Mouse (Mus musculus): ENCODE results near the gene Gtf2f1.
A peak's percentile ranks its signal among the peaks of the same experiment; 100 is the strongest.
"Not testable (repeated sequence)": the region's sequence is repeated elsewhere in the genome, so short reads cannot be mapped to it uniquely, and the experiment has no call there.

The Gtf2f1 gene

DNA sequence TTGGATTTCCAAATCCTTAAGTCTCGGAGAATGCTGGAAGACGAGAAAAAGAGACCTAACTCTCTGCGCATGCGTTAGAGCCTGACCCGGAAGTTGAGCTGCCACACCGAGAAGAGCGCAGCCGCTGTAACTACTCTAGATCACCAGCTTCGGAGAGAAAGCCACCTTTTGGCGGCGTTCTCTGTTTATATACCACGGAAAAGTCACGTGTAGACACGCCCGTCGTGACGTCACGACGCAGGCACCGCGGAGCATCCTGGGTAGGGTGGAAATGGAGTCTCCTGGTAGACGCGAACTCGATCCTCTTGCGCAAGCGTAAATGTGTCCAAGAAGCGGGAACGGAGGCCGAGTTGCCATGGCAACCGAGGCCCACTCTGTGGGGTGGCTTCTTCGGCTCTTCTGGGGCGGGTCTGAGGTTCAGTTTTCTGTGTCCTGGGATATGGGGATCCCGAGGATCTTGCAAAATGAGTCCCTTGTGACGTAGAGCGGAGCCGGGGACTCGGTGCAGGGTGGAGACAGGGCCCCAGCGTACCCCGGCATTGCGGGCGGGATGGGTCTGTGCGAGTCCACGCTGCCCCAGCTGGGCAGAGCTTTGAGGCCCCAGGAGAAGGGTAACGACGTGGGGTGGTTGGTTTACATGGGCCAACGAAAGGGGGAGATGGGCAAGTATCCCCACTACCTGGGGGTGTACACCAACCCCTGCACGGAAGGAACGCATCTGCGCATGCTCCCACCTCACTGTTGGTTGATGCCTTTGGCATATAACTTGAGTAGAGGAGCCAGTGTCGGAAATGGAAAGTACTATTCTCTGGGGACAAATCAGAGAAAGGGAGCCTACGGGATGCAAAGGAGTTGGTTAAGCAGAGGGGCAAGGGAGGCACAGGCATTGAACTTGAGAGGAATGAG, at the start of gene Gtf2f1, which contains the start of gene Gm17949:
Gene Gtf2f1 (minus strand): TSS at position 53 of the 906 bp plus-strand sequence.
Gene Gm17949 (plus strand): TSS at position 234 of the 906 bp plus-strand sequence.
- DNase-seq (ENCODE audit: low spot score) = peak; percentile 82

DNA sequence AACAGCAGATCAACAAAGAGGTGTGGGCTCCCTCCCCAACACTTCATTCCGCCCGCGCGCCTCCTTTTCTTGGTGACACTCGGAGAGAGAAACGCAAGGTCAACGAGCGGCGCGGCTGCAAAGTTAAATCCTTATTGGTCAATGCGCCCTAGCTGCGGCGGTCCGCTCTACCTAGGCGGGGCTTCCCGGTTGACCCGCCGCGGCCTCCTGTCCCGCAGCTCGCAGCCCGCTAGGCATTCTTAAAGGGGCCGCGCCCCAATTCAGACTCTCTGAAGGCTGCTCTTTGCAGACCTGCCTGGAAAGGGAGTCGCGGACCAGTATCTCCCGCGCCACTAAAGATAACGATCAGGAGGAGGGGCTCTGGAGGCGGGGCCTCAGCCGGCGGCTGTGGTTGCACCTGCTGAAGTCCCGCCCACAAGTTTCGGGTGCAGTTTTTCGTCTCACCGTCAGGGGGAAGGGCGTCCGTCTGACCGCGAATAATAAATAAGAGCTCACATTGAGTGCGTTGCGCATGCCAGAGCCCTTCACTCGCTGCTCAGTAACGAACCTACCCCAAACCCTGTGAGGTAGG, 49.2 kb upstream of the Gtf2f1 start:
- peak; percentile 90 for DNase-seq (ENCODE audit: low spot score)

DNA sequence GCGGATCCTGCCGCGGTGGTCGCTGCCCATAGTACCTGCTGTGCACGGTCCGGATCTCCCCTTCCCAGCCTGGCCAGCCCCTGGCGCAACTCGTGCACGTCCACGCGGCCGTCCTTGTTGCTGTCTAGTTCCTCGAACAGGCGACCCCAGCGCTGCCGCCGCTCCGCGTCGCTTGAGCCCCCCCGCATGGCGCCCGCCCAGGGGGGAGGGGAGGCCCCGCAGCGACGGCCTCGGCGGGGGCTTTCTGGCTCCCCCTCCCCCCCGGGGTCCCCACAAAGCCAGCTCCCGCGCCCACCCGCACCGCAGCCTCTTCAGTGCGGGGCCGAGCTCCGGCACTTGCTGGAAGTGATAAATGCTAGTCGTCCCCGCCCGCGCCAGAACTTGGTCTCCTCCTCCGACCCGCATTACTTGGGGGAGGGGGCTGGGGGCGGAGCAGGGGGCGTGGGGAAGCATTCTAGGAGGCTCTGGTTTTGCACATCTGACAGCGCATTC, 48.4 kb upstream of the Gtf2f1 start, which contains the start of gene Slc25a23:
Gene Slc25a23 (minus strand): TSS at position 378 of the 492 bp plus-strand sequence.
- peak; percentile 25 for DNase-seq (ENCODE audit: low spot score)

- DNase-seq (ENCODE audit: low spot score) = no peak
Measured at GRCm38 (mm10) chr17:57058891-57059485, 47.9 kb upstream of the Gtf2f1 start, which contains the start of gene Crb3. Gene Crb3, plus strand, starts transcription at chr17:57059105.

DNA sequence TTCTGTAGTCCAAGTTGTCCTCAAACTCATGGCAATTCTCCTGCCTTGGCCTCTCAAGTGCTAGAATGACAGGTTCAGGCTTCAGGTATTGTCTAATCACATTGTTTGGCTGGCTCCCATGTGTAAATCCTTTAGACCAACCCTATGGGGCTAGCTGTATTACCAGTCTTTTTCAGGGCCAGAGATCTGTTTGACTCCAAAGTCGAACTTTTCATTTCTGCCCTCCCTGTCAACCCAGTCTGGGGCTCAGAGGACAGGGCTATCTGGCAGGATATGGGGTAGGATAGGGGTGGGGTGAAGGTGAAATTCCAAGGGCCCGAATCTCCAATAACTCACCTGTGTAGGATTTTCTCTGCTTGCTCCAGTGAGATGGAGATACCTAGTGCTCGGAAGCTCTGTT, 45.2 kb upstream of the Gtf2f1 start:
- DNase-seq (ENCODE audit: low spot score) = no peak

DNA sequence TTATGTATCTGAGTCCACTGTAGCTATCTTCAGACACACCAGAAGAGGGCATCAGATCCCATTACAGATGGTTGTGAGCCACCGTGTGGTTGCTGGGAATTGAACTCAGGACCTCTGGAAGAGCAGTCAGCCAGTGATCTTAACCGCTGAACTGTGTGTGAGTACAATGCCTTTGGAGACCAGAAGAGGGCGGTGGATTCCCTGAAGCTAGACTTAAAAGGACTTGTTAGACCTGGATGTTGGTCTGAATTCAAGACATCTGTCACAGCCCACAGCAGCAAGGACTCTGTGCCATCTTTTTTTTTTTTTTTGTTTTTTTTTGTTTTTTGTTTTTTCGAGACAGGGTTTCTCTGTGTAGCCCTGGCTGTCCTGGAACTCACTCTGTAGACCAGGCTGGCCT, 40.6 kb upstream of the Gtf2f1 start:
- not testable (repeated sequence) for DNase-seq (ENCODE audit: low spot score)

- DNase-seq (ENCODE audit: low spot score) = no peak
Measured at GRCm38 (mm10) chr17:57048816-57049215, 37.7 kb upstream of the Gtf2f1 start.

DNA sequence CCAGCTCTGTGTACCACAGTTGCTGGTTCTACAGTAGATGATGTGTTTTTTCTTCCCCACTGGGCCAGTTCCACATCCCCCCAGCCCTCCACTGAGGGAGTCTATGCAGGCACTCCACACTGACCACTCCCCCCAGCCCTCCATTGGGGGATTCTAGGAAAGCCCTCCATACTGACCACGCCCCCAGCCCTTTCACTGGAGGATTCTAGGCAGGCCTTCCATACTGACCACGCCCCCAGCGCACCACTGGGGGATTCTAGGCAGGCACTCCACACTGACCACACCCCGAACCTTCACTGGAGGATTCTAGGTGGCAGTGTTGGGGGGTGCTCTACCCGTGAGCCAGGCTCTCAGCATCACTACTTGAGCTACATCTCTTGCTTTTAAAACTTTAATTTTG, 36.3 kb upstream of the Gtf2f1 start:
- no peak for DNase-seq (ENCODE audit: low spot score)

- DNase-seq (ENCODE audit: low spot score) = no peak
Measured at GRCm38 (mm10) chr17:57041554-57041953, 30.5 kb upstream of the Gtf2f1 start, which contains the start of gene Slc25a41. Gene Slc25a41, minus strand, starts transcription at chr17:57041654.

DNA sequence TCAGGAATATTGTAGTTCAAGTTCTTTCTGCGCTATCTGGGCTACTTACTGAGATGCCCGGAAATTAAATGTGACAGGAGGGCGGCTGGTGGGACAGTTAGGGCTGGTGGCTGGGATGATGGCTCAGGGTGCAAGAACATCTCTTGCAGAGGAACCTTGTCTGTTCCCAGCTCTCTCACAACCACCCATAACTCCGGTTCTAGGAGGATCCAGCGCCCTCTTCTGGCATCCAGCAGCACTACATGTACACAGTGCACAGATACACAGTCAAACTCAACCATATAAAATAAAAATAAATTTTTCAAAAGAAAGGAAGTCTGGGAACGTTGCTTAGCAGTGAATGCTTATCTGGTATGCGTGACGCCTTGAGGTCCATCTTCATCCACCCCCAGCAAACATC, 27.9 kb upstream of the Gtf2f1 start:
- no peak for DNase-seq (ENCODE audit: low spot score)

- DNase-seq (ENCODE audit: low spot score) = no peak
Measured at GRCm38 (mm10) chr17:57032854-57033253, 21.8 kb upstream of the Gtf2f1 start.

DNA sequence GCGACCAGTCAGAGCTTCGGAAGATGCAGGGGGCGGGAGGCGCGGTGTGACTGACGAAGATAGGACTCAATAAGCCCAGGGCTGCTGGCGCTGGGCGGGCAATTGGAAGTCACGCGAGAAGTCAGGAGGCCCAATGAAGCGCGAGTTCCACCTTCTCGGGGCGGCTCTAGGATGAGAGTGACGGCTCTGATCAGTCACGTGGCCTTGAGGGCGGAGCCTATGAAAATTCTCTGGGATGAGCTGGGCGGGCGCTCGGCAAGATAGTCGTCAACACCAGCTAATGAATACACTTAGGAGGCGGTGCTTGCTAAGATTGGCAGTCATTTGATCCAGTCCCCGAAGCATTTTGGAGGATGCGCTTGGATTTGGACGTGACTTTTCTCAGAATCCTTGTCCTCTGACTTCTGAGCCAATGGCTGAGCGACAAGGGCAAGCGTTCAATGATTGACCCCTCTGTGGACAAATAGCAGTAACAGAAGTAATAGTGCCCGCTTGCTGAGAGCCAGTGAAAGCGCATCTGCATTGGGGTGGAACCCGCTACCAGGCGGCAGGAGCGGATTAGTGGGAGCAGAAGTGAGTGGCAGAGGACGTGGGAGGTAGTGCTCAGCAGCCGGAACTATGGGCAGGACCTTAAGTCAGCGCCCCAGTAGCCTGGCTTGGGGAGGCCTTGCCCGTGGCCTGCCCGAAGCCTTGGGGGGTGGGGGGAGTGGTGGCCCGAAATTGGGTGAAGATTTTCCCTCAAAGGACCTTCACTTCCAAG, 20.8 kb upstream of the Gtf2f1 start:
- peak; percentile 94 for DNase-seq (ENCODE audit: low spot score)

DNA sequence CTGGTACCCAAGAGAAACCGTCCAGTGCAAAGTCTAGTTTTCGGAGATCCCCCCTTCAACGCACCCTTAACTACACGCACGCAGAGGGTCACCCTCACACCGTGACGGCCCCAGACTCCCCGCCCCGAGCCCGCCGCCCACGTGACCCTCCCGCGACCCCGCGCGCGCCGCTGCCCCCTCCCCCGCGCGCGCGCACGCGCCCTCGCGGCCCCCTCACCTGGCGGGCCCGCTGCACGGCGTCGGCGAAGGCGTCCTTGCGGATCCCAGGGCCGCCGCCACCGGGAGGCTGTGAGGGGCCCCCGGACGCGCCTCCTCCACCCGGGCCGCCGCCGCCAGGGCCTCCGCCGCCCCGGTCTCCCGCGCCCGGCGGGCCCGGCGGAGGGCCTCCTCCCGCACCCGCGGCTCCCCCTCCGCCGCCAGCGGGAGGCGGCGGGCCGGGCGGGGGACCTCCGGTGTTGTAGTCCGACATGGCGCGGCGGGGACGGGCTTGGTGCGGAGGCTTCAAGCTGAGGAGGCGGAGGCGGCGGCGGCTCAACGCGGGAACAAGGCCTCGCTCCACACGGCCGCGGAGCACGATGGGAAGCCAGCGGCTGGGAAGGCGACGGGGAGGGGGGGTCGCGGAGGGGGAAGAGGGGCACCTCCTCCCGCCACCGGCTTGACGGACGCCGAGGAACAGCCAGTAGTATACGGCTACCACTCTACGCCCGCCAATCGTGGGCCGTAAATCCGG, 20.0 kb upstream of the Gtf2f1 start, which contains the start of gene Khsrp:
Gene Khsrp (minus strand): TSS at position 592 of the 730 bp plus-strand sequence.
- DNase-seq (ENCODE audit: low spot score) = peak; percentile 31

GRCm38 (mm10) chr17:57029691-57030090, 18.6 kb upstream of the Gtf2f1 start:
- DNase-seq (ENCODE audit: low spot score) = no peak

DNA sequence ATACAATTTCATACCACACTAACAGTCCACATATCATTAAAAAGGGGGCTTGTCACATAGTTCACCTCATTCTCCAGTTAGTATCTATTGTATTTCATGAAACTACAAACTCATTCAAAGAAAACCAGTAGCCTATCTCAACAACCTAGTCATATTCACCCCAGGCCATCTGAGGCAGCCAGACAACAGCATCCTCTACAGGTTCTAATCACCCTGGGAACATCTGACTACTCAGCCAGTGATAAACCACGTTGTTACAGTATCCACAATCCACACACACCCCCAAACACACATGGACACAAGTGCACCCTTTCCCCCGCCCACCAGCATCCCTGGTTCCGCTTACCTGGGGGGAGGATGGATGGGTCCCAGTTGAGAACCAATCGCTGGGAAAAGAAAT, 16.4 kb upstream of the Gtf2f1 start:
- DNase-seq (ENCODE audit: low spot score) = no peak

- no peak for DNase-seq (ENCODE audit: low spot score)
Measured at GRCm38 (mm10) chr17:57020960-57021359, 9.9 kb upstream of the Gtf2f1 start.

- no peak for DNase-seq (ENCODE audit: low spot score)
Measured at GRCm38 (mm10) chr17:57019693-57020092, 8.6 kb upstream of the Gtf2f1 start.

DNA sequence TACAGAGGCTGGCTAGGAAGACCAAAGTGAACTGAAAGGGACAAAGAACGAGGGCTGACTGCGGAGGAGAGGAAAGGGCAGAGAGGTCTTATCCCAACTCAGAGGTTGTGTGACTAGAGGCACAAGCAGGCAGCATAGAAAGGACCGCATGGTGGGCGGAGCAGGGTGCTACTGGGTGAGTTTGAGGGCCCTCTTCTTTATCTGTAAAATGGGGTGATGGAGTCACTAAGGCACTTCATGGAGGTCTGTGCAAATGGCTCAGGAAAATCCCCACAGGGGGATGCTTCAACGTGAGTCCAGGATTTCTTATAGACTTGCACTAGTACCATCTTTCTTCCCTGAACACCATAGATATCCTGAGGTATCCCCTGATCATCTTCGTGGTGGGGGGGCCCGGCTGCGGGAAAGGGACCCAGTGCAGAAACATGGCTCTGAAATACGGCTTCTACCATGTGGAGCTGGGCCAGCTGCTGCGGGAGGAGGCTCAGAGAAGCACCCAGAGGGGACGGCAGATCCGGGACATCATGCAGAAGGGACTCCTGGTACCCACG, 1.2 kb upstream of the Gtf2f1 start:
- no peak for DNase-seq (ENCODE audit: low spot score)

- DNase-seq (ENCODE audit: low spot score) = no peak
Measured at GRCm38 (mm10) chr17:57010911-57011235, 215 bp downstream of the Gtf2f1 start.

GRCm38 (mm10) chr17:57007137-57007905, 3.8 kb downstream of the Gtf2f1 start:
- no peak for DNase-seq (ENCODE audit: low spot score)
